Mouse (Mus musculus) embryonic facial prominence, embryonic 12.5 days (tissue): Measurements from ENCODE around the gene Gm10717. TPM values are rescaled to one million over a fixed set of nuclear protein-coding genes. Genes with fewer than 3 reads are reported as not detected.
A peak's percentile ranks its signal among the peaks of the same experiment; 100 is the strongest.
"Not testable (repeated sequence)": the region's sequence is repeated elsewhere in the genome, so short reads cannot be mapped to it uniquely, and the experiment has no call there.

Experiments used
- ATAC-seq: fragments of 200-750 bp; cut with Nextera tagmentation; 2 replicates; pipeline ENCODE4 v1.8.0; 2017; ENCODE audit not compliant: insufficient number of reproducible peaks, insufficient read depth, low FRiP score, low TSS enrichment
- H3K27ac ChIP-seq: fragments of 300-500 bp; sonication (generic); 2 replicates; pipeline ENCODE4 v1.5.1; 2016; ENCODE audit warnings: mild to moderate bottlenecking
- H3K27me3 ChIP-seq: fragments of 300-500 bp; sonication (generic); 2 replicates; pipeline ENCODE4 v1.6.1; 2016; ENCODE audit warnings: mild to moderate bottlenecking, moderate library complexity
- H3K36me3 ChIP-seq: fragments of 300-500 bp; sonication (generic); 2 replicates; pipeline ENCODE4 v1.6.1; 2016; ENCODE audit warnings: mild to moderate bottlenecking
- H3K4me1 ChIP-seq: fragments of 300-500 bp; sonication (generic); 2 replicates; pipeline ENCODE4 v1.6.1; 2016
- H3K4me2 ChIP-seq: fragments of 300-500 bp; sonication (generic); replicated peaks from 2 replicates; pipeline ENCODE4 v1.6.1; 2016; ENCODE audit warnings: mild to moderate bottlenecking, moderate library complexity
- H3K4me3 ChIP-seq: fragments of 300-500 bp; sonication (generic); 2 replicates; pipeline ENCODE4 v1.5.1; 2016; ENCODE audit warnings: mild to moderate bottlenecking
- H3K9ac ChIP-seq: fragments of 300-500 bp; sonication (generic); 2 replicates; pipeline ENCODE4 v1.6.1; 2016; ENCODE audit warnings: mild to moderate bottlenecking, moderate library complexity
- H3K9me3 ChIP-seq: fragments of 300-500 bp; sonication (generic); 2 replicates; pipeline ENCODE4 v1.6.1; 2016; ENCODE audit warnings: mild to moderate bottlenecking, moderate library complexity
- WGBS: fragments of 180-500 bp; shearing (Covaris S2); methylation state at CpG from one replicate; pipeline ENCODE4 v1.1.7; 2016; 5-methylcytosine and 5-hydroxymethylcytosine counted together
- polyA plus RNA-seq: library from polyadenylated mRNA; unstranded; fragments of >200 nt; fragmentation: Nextera tagmentation; extraction: Ambion mirVana; gene quantifications from 2 replicates; pipeline ENCODE4 v1.2.1, GENCODE M21; 2016

Gm10717 gene
- not detected in 2 replicates for polyA plus RNA-seq

DNA sequence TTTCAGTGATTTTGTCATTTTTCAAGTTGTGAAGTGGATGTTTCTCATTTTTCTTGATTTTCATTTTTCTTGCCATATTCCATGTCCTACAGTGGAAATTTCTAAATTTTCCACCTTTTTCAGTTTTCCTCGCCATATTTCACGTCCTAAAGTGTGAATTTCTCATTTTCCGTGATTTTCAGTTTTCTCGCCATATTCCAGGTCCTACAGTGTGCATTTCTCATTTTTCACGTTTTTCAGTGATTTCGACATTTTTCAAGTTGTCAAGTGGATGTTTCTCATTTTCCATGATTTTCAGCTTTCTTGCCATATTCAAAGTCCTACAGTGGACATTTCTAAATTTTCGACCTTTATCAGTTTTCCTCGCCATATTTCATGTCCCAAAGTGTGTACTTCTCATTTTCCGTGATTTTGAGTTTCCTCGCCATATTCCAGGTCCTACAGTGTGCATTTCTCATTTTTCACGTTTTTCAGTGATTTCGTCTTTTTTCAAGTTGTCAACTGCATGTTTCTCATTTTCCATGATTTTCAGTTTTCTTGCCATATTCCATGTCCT, at the start of gene Gm10717:
Gene Gm10717 (plus strand): TSS at position 506 of the 556 bp plus-strand sequence.
- ATAC-seq, H3K4me3 ChIP-seq, H3K36me3 ChIP-seq, H3K9ac ChIP-seq, H3K9me3 ChIP-seq, H3K4me2 ChIP-seq, H3K27me3 ChIP-seq, H3K27ac ChIP-seq, H3K4me1 ChIP-seq: not testable (repeated sequence)
- WGBS, result 69% methylated on average over 12 of the region's 12 CpGs

DNA sequence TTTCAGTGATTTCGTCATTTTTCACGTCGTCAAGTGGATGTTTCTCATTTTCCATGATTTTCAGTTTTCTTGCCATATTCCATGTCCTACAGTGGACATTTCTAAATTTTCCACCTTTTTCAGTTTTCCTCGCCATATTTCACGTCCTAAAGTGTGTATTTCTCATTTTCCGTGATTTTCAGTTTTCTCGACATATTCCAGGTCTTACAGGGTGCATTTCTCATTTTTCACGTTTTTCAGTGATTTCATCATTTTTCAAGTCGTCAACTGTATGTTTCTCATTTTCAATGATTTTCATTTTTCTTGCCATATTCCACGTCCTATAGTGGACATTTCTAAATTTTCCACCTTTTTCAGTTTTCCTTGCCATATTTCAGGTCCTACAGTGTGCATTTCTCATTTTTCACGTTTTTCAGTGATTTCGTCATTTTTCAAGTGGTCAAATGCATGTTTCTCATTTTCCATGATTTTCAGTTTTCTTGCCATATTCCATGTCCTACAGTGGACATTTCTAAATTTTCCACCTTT, 24.7 kb upstream of the Gm10717 start, which contains the start of gene Gm10722:
Gene Gm10722 (plus strand): TSS at position 478 of the 528 bp plus-strand sequence.
- not testable (repeated sequence) for H3K27me3 ChIP-seq, H3K4me2 ChIP-seq, H3K9me3 ChIP-seq, H3K36me3 ChIP-seq, H3K27ac ChIP-seq, ATAC-seq, H3K4me3 ChIP-seq, H3K4me1 ChIP-seq, H3K9ac ChIP-seq
- WGBS, result 70% methylated on average over 12 of the region's 12 CpGs

DNA sequence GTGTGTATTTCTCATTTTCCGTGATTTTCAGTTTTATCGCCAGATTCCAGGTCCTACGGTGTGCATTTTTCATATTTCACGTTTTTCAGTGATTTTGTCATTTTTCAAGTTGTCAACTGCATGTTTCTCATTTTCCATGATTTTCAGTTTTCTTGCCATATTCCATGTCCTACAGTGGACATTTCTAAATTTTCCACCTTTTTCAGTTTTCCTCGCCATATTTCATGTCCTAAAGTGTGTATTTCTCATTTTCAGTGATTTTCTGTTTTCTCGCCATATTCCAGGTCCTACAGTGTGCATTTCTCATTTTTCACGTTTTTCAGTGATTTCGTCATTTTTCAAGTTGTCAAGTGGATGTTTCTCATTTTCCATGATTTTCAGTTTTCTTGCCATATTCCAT, 24.2 kb upstream of the Gm10717 start:
- not testable (repeated sequence) for ATAC-seq, H3K4me2 ChIP-seq, H3K9ac ChIP-seq, H3K4me3 ChIP-seq, H3K4me1 ChIP-seq, H3K36me3 ChIP-seq, H3K27me3 ChIP-seq, H3K27ac ChIP-seq, H3K9me3 ChIP-seq
- WGBS, result 65% methylated on average over 8 of the region's 8 CpGs

DNA sequence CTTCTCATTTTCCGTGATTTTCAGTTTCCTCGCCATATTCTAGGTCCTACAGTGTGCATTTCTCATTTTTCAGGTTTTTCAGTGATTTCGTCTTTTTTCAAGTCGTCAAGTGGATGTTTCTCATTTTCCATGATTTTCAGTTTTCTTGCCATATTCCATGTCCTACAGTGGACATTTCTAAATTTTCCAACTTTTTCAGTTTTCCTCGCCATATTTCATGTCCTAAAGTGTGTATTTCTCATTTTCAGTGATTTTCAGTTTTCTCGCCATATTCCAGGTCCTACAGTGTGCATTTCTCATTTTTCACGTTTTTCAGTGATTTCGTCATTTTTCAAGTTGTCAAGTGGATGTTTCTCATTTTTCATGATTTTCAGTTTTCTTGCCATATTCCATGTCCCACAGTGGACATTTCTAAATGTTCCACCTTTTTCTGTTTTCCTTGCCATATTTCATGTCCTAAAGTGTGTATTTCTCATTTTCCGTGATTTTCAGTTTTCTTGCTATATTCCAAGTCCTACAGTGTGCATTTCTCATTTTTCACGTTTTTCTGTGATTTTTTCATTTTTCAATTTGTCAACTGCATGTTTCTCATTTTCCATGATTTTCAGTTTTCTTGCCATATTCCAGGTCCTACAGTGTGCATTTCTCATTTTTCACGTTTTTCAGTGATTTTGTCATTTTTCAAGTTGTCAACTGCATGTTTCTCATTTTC, 23.1 kb upstream of the Gm10717 start:
- WGBS, result 68% methylated on average over 9 of the region's 11 CpGs
- not testable (repeated sequence) for H3K36me3 ChIP-seq, H3K27ac ChIP-seq, H3K4me2 ChIP-seq, H3K4me3 ChIP-seq, H3K9ac ChIP-seq, H3K9me3 ChIP-seq, H3K4me1 ChIP-seq, H3K27me3 ChIP-seq
- peak; percentile 91 for ATAC-seq

DNA sequence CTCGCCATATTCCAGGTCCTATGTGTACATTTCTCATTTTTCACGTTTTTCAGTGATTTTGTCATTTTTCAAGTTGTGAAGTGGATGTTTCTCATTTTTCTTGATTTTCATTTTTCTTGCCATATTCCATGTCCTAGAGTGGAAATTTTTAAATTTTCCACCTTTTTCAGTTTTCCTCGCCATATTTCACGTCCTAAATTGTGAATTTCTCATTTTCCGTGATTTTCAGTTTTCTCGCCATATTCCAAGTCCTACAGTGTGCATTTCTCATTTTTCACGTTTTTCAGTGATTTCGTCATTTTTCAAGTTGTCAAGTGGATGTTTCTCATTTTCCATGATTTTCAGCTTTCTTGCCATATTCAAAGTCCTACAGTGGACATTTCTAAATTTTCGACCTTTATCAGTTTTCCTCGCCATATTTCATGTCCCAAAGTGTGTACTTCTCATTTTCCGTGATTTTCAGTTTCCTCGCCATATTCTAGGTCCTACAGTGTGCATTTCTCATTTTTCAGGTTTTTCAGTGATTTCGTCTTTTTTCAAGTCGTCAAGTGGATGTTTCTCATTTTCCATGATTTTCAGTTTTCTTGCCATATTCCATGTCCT, 22.3 kb upstream of the Gm10717 start, which contains the start of gene Gm11168:
Gene Gm11168 (plus strand): TSS at position 553 of the 603 bp plus-strand sequence.
- not testable (repeated sequence) for ATAC-seq, H3K9me3 ChIP-seq, H3K36me3 ChIP-seq, H3K27ac ChIP-seq, H3K4me3 ChIP-seq, H3K27me3 ChIP-seq, H3K4me1 ChIP-seq, H3K9ac ChIP-seq, H3K4me2 ChIP-seq
- WGBS, result 70% methylated on average over 6 of the region's 14 CpGs

DNA sequence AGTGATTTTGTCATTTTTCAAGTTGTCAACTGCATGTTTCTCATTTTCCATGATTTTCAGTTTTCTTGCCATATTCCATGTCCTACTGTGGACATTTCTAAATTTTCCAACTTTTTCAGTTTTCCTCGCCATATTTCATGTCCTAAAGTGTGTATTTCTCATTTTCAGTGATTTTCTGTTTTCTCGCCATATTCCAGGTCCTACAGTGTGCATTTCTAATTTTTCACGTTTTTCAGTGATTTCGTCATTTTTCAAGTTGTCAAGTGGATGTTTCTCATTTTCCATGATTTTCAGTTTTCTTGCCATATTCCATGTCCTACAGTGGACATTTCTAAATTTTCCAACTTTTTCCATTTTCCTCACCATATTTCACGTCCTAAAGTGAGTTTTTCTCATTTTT, 19.0 kb upstream of the Gm10717 start:
- 85% methylated on average over 1 of the region's 5 CpGs for WGBS
- not testable (repeated sequence) for H3K4me3 ChIP-seq, H3K9me3 ChIP-seq, H3K27ac ChIP-seq, H3K27me3 ChIP-seq, H3K4me1 ChIP-seq, H3K4me2 ChIP-seq, ATAC-seq, H3K36me3 ChIP-seq, H3K9ac ChIP-seq

DNA sequence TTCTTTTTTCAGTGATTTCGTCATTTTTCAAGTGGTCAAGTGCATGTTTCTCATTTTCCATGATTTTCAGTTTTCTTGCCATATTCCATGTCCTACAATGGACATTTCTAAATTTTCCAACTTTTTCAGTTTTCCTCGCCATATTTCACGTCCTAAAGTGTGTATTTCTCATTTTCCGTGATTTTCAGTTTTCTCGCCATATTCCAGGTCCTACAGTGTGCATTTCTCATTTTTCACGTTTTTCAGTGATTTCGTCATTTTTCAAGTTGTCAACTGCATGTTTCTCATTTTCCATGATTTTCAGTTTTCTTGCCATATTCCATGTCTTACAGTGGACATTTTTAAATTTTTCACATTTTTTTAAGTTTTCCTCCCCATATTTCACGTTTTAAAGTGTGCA, 18.6 kb upstream of the Gm10717 start:
- not testable (repeated sequence) for H3K4me2 ChIP-seq, H3K4me3 ChIP-seq, H3K27ac ChIP-seq, H3K27me3 ChIP-seq, H3K4me1 ChIP-seq, H3K9me3 ChIP-seq, H3K36me3 ChIP-seq, H3K9ac ChIP-seq
- ATAC-seq, result peak; percentile 75
- 67% methylated on average over 8 of the region's 8 CpGs for WGBS

DNA sequence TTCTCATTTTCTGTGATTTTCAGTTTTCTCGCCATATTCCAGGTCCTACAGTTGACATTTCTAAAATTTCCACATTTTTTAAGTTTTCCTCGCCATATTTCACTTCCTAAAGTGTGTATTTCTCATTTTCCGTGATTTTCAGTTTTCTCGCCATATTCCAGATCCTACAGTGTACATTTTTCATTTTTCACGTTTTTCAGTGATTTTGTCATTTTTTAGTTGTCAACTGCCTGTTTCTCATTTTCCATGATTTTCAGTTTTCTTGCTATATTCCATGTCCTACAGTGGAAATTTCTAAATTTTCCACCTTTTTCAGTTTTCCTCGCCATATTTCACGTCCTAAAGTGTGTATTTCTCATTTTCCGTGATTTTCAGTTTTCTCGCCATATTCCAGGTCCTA, 17.9 kb upstream of the Gm10717 start:
- WGBS, result 79% methylated on average over 8 of the region's 9 CpGs
- H3K27me3 ChIP-seq, H3K9ac ChIP-seq, H3K27ac ChIP-seq, H3K4me2 ChIP-seq, H3K36me3 ChIP-seq, H3K4me3 ChIP-seq, H3K9me3 ChIP-seq, H3K4me1 ChIP-seq, ATAC-seq: not testable (repeated sequence)

DNA sequence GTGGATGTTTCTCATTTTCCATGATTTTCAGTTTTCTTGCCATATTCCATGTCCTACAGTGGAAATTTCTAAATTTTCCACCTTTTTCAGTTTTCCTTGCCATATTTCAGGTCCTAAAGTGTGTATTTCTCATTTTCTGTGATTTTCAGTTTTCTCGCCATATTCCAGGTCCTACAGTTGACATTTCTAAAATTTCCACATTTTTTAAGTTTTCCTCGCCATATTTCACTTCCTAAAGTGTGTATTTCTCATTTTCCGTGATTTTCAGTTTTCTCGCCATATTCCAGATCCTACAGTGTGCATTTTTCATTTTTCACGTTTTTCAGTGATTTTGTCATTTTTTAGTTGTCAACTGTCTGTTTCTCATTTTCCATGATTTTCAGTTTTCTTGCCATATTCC, 15.9 kb upstream of the Gm10717 start:
- not testable (repeated sequence) for H3K9me3 ChIP-seq, H3K27ac ChIP-seq, H3K4me1 ChIP-seq, H3K4me2 ChIP-seq, H3K4me3 ChIP-seq, H3K27me3 ChIP-seq, H3K36me3 ChIP-seq, H3K9ac ChIP-seq
- no CpG with 5 or more reads among the region's 5 CpGs for WGBS
- ATAC-seq, result 0 out of 2 replicates have a peak, but pooled peaks have one; percentile 64

DNA sequence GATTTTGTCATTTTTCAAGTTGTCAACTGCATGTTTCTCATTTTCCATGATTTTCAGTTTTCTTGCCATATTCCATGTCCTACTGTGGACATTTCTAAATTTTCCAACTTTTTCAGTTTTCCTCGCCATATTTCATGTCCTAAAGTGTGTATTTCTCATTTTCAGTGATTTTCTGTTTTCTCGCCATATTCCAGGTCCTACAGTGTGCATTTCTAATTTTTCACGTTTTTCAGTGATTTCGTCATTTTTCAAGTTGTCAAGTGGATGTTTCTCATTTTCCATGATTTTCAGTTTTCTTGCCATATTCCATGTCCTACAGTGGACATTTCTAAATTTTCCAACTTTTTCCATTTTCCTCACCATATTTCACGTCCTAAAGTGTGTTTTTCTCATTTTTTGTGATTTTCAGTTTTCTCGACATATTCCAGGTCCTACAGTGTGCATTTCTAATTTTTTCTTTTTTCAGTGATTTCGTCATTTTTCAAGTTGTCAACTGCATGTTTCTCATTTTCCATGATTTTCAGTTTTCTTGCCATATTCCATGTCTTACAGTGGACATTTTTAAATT, 13.1 kb upstream of the Gm10717 start:
- H3K27me3 ChIP-seq, H3K9me3 ChIP-seq, H3K4me1 ChIP-seq, ATAC-seq, H3K4me2 ChIP-seq, H3K36me3 ChIP-seq, H3K9ac ChIP-seq, H3K4me3 ChIP-seq, H3K27ac ChIP-seq: not testable (repeated sequence)
- WGBS, result 75% methylated on average over 3 of the region's 7 CpGs

DNA sequence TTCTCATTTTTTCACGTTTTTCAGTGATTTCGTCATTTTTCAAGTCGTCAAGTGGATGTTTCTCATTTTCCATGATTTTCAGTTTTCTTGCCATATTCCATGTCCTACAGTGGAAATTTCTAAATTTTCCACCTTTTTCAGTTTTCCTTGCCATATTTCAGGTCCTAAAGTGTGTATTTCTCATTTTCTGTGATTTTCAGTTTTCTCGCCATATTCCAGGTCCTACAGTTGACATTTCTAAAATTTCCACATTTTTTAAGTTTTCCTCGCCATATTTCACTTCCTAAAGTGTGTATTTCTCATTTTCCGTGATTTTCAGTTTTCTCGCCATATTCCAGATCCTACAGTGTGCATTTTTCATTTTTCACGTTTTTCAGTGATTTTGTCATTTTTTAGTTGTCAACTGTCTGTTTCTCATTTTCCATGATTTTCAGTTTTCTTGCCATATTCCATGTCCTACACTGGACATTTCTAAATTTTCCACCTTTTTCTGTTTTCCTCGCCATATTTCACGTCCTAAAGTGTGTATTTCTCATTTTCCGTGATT, 12.4 kb upstream of the Gm10717 start, which contains the start of gene Gm10721:
Gene Gm10721 (plus strand): TSS at position 408 of the 547 bp plus-strand sequence.
- no CpG with 5 or more reads among the region's 11 CpGs for WGBS
- not testable (repeated sequence) for H3K9me3 ChIP-seq, H3K27ac ChIP-seq, H3K36me3 ChIP-seq, H3K27me3 ChIP-seq, H3K4me2 ChIP-seq, H3K4me1 ChIP-seq, H3K4me3 ChIP-seq, H3K9ac ChIP-seq
- peak; percentile 62; the same call in 1 of the 2 replicates for ATAC-seq
